Mouse (Mus musculus) limb, embryonic 11.5 days (tissue): ENCODE results near the gene Pigk. TPM values are rescaled to one million over a fixed set of nuclear protein-coding genes. Genes with fewer than 3 reads are reported as not detected.

Source experiments
- ATAC-seq: fragments of 200-750 bp; cut with Nextera tagmentation; 2 replicates; pipeline ENCODE4 v1.8.0; 2017; ENCODE audit warnings: low read depth; ENCODE audit not compliant: insufficient number of reproducible peaks, low FRiP score, low TSS enrichment
- DNase-seq: peaks from one replicate; pipeline ENCODE4 v3.0.0-alpha.2; 2015; ENCODE audit warnings: low spot score
- H3K27ac ChIP-seq: fragments of 300-500 bp; sonication (generic); replicated peaks from 2 replicates; pipeline ENCODE4 v1.5.1; 2014; ENCODE audit warnings: low read depth, mild to moderate bottlenecking, low read length
- H3K27me3 ChIP-seq: fragments of 300-500 bp; sonication (generic); 2 replicates; pipeline ENCODE4 v1.6.1; 2014; ENCODE audit warnings: mild to moderate bottlenecking, low read length, mixed read lengths; ENCODE audit not compliant: control insufficient read depth, insufficient read depth
- H3K36me3 ChIP-seq: fragments of 300-500 bp; sonication (generic); 2 replicates; pipeline ENCODE4 v1.6.1; 2014; ENCODE audit warnings: mild to moderate bottlenecking, low read length, moderate library complexity, mixed read lengths; ENCODE audit not compliant: control insufficient read depth, insufficient read depth
- H3K4me1 ChIP-seq: fragments of 300-500 bp; sonication (generic); 2 replicates; pipeline ENCODE4 v1.6.1; 2014; ENCODE audit warnings: low read length, mixed read lengths; ENCODE audit not compliant: control insufficient read depth, insufficient read depth
- H3K4me2 ChIP-seq: fragments of 300-500 bp; sonication (generic); 2 replicates; pipeline ENCODE4 v1.6.1; 2014; ENCODE audit warnings: low read depth, mild to moderate bottlenecking, moderate library complexity; ENCODE audit not compliant: severe bottlenecking
- H3K4me3 ChIP-seq: fragments of 300-500 bp; sonication (generic); 2 replicates; pipeline ENCODE4 v1.5.1; 2014; ENCODE audit warnings: low read depth, low read length
- H3K9ac ChIP-seq: fragments of 300-500 bp; sonication (generic); 2 replicates; pipeline ENCODE4 v1.6.1; 2014; ENCODE audit warnings: mild to moderate bottlenecking, low read length
- H3K9me3 ChIP-seq: fragments of 300-500 bp; sonication (generic); 2 replicates; pipeline ENCODE4 v1.6.1; 2016; ENCODE audit warnings: low read length; ENCODE audit not compliant: control insufficient read depth
- WGBS: fragments of 180-500 bp; shearing (Covaris S2); extraction: QIAGEN DNeasy Blood & Tissue Kit; methylation state at CpG from one replicate; pipeline ENCODE4 v1.1.7; 2014; 5-methylcytosine and 5-hydroxymethylcytosine counted together
- polyA plus RNA-seq: library from polyadenylated mRNA; unstranded; fragments of >200 nt; fragmentation: Nextera tagmentation; extraction: Ambion mirVana; gene quantifications from 2 replicates; pipeline ENCODE4 v1.2.1, GENCODE M21; 2014

Pigk gene
- polyA plus RNA-seq: 32.8 and 45.3 TPM in 2 replicates

DNA sequence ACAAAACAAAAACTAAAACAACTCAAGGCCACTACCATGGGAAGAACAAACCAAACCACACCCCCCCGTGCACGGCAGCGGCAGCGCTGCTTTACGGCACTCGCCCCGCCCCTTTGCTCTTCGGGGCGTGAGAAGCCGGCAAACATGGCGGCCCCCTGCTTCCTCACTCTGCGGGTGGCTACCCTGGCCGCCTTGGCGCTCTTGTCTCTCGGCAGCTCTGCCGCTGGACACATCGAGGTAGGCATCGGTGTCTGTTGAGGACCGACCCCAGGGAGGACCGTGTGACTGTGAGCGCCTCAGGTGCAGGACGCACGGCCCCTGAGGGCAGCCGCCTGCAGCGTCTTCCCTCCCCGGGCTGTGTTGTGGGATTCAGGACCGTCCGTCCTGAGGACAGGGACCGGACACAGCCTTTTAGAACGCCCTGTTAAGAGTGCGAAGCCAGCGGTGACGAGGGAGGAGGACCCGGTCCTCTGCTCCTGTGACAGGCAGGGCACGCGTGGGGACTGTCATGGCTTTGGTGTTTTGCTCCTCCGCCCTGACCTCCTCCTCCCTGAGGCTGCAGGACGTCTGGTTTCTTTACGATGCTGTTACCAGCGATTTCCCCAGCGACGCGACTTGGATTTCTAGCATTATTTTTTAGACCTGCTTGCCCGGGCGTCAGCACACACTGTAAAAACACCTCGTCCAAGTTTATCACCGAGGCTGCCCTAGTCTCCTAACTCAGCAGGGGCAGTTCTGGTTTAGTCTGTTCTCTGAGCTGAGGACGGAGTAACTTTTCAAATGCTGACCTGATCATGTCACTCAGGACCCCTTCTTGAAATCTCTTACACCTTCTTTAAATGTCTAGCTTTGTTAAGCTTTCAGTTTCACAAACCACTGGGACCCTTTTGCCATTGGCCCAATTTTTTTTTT lies at the start of gene Pigk:
Pigk (plus strand) TSS at position 110 of the 912 bp plus-strand sequence.
- peak; percentile 83 for ATAC-seq

GRCm38 (mm10) chr3:152666991-152667355 lies 46.9 kb upstream of the Pigk start:
- DNase-seq (peak; percentile 50), ATAC-seq (0 out of 2 replicates have a peak, but pooled peaks have one; percentile 9)
- Histone ChIP-seq H3K36me3 (no peaks in the 10 kb centered on the region), H3K4me3 (peak overlapping the region; percentile 46), H3K9me3 (no peaks in the 10 kb centered on the region), H3K27me3 (peaks cover 12% of the 10 kb centered on the region), H3K27ac (no peak overlapping the region), H3K9ac (no peak overlapping the region), H3K4me1 (0 out of 2 replicates have a peak, but pooled peaks cover 3% of the 10 kb centered on the region), H3K4me2 (peak overlapping the region; percentile 99)
- WGBS: 1% methylated on average over 16 of the region's 16 CpGs

More for the DNA sequence above, at the start of gene Pigk:
- Histone ChIP-seq H3K27me3 (no peaks in the 10 kb centered on the region), H3K27ac (no peak within 1 kb of the TSS), H3K9ac (peak within 1 kb of the TSS; percentile 63), H3K4me2 (peak within 1 kb of the TSS; percentile 56), H3K36me3 (no peaks in the 10 kb centered on the region), H3K4me1 (0 out of 2 replicates have a peak, but pooled peaks cover 2% of the 10 kb centered on the region), H3K9me3 (no peaks in the 10 kb centered on the region), H3K4me3 (peak within 1 kb of the TSS; percentile 79)
- peak; percentile 95 for DNase-seq
- WGBS: under 1% methylated on average over 48 of the region's 48 CpGs

DNA sequence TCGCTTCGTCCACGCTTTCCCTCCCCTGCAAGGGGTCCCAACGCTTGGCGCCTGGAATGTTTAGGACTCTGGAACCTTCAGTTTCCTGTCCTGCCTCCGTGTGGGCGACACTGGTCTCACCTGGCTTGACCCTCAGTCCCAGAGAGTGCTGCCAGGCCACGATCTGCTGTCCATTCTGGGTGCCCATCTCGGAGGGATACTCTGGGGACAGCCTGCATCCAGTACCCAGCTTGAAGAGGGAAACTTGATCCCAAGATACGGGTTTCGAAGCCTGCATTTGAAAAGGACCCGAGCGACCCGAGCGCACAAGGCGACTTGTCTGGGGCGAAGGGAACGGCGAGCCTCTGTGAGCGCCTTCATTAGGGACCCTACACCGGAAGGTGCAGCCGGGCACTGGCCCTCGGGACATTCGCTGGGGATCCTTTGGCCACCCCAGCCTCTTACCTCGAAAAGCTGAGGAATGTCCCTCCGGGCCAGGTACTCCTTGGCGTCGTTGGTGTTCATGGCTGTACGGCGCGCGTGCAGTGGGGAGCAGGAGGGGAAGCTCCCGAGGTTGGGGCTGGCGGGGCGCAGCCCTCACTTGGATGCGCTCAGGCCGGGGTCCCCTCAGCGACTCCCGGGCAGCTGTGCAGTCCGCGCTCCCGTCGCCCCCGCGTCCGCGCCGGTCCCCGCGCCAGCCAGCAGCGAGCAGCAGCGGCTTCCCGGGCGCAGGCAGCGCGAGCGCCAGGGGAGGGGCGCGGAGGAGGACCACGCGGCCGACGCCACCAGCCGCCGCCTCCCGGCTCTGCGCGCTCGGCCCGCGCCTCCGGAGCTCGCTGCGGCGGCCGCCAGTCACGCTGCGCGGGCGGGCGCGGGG lies 46.3 kb upstream of the Pigk start:
- peaks cover 12% of the 10 kb centered on the region for H3K27me3 ChIP-seq
- H3K9me3 ChIP-seq: no peaks in the 10 kb centered on the region
- ATAC-seq (peak; percentile 70), DNase-seq (peak; percentile 73)
- H3K4me1 ChIP-seq: 0 out of 2 replicates have a peak, but pooled peaks cover 3% of the 10 kb centered on the region
- WGBS: under 1% methylated on average over 74 of the region's 82 CpGs
- H3K4me3 ChIP-seq: peak overlapping the region; percentile 46
- no peak overlapping the region for H3K27ac ChIP-seq
- H3K9ac ChIP-seq: peak overlapping the region; percentile 65
- no peaks in the 10 kb centered on the region for H3K36me3 ChIP-seq
- H3K4me2 ChIP-seq: peak overlapping the region; percentile 99

GRCm38 (mm10) chr3:152668239-152668638 lies 45.7 kb upstream of the Pigk start, which contains the start of gene Ak5:
Gene Ak5, minus strand, starts transcription at chr3:152668360.
- WGBS: 6% methylated on average over 5 of the region's 5 CpGs
- peak within 1 kb of the TSS; percentile 65 for H3K9ac ChIP-seq
- H3K4me1 ChIP-seq: 0 out of 2 replicates have a peak, but pooled peaks cover 3% of the 10 kb centered on the region
- H3K27me3 ChIP-seq: peaks cover 12% of the 10 kb centered on the region
- H3K4me2 ChIP-seq: peak within 1 kb of the TSS; percentile 99
- H3K4me3 ChIP-seq: peak within 1 kb of the TSS; percentile 46
- no peaks in the 10 kb centered on the region for H3K36me3 ChIP-seq
- DNase-seq (no peak), ATAC-seq (peak; percentile 48; the same call in 1 of the 2 replicates)
- no peak within 1 kb of the TSS for H3K27ac ChIP-seq
- no peaks in the 10 kb centered on the region for H3K9me3 ChIP-seq

GRCm38 (mm10) chr3:152668793-152669192 lies 45.1 kb upstream of the Pigk start:
- no peak for ATAC-seq
- WGBS: 58% methylated on average over 2 of the region's 2 CpGs
- no peak overlapping the region for H3K27ac ChIP-seq
- H3K36me3 ChIP-seq: no peaks in the 10 kb centered on the region
- H3K27me3 ChIP-seq: peaks cover 12% of the 10 kb centered on the region
- no peak for DNase-seq
- 0 out of 2 replicates have a peak, but pooled peaks cover 3% of the 10 kb centered on the region for H3K4me1 ChIP-seq
- no peaks in the 10 kb centered on the region for H3K9me3 ChIP-seq
- H3K4me2 ChIP-seq: no peak overlapping the region
- no peak overlapping the region for H3K4me3 ChIP-seq
- no peak overlapping the region for H3K9ac ChIP-seq

- H3K9me3 ChIP-seq: no peaks in the 10 kb centered on the region
- no peak overlapping the region for H3K4me3 ChIP-seq
- no peak overlapping the region for H3K27ac ChIP-seq
- no peak overlapping the region for H3K9ac ChIP-seq
- H3K4me1 ChIP-seq: 0 out of 2 replicates have a peak, but pooled peaks cover 3% of the 10 kb centered on the region
- ATAC-seq (no peak), DNase-seq (no peak)
- peaks cover 12% of the 10 kb centered on the region for H3K27me3 ChIP-seq
- no peak overlapping the region for H3K4me2 ChIP-seq
- H3K36me3 ChIP-seq: no peaks in the 10 kb centered on the region
- 80% methylated on average over 3 of the region's 3 CpGs for WGBS
Observed at GRCm38 (mm10) chr3:152669783-152670182, 44.1 kb upstream of the Pigk start.

DNA sequence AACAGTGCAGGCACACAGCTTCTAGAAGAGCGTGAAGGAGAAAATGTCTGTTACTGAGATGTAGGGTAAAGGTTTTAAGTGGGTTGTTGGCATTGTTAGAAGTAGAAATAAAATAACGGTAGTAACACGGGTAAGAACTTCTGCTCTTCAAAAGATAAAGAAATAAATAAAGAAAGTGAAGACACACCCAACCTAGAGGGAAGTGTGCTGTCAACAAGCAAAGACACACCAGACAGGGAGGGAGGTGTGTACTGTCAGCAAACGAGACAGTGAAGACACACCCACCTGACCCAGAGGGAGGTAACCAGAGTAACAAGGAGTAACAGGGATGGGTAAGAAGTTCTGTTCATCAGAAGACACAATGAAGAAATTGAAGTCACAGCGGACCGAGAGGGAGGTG lies 39.2 kb upstream of the Pigk start:
- H3K27me3 ChIP-seq: no peaks in the 10 kb centered on the region

GRCm38 (mm10) chr3:152688532-152688931 lies 25.4 kb upstream of the Pigk start:
- Histone ChIP-seq H3K9me3 (no peaks in the 10 kb centered on the region), H3K36me3 (no peaks in the 10 kb centered on the region), H3K4me3 (no peak overlapping the region), H3K27ac (no peak overlapping the region), H3K9ac (no peak overlapping the region), H3K4me2 (no peak overlapping the region), H3K4me1 (no peaks in the 10 kb centered on the region), H3K27me3 (no peaks in the 10 kb centered on the region)
- ATAC-seq (no peak), DNase-seq (no peak)
- 87% methylated on average over 5 of the region's 5 CpGs for WGBS

More for the DNA sequence above, 39.2 kb upstream of the Pigk start:
- DNase-seq (no peak), ATAC-seq (no peak)
- Histone ChIP-seq H3K9ac (no peak overlapping the region), H3K9me3 (no peaks in the 10 kb centered on the region), H3K27ac (no peak overlapping the region), H3K4me1 (no peaks in the 10 kb centered on the region), H3K4me3 (no peak overlapping the region), H3K36me3 (no peaks in the 10 kb centered on the region), H3K4me2 (no peak overlapping the region)
- WGBS: 82% methylated on average over 6 of the region's 6 CpGs
